Mouse (Mus musculus): ENCODE measurements around the gene Ulk4. TPM values are rescaled to one million over a fixed set of nuclear protein-coding genes. Genes with fewer than 3 reads are reported as not detected.

The Ulk4 gene
- polyA plus RNA-seq, 1 experiment from 2014 or later: 136 TPM

- 82% methylated on average over 14 of the region's 14 CpGs for WGBS
- peak; percentile 65 for DNase-seq (ENCODE audit: low spot score)
- no peaks in the 10 kb centered on the region for H3K27me3 ChIP-seq (ENCODE audit: insufficient read depth, low read length)
Measured at GRCm38 (mm10) chr9:120914877-120915459, 362.0 kb downstream of the Ulk4 start.

GRCm38 (mm10) chr9:120914429-120914828, 362.6 kb downstream of the Ulk4 start:
- no peak for TF ChIP-seq CTCF (IDR thresholded peaks at IDR 0.05; ENCODE audit: low read depth)
- peak overlapping the region; percentile 21; the same call in 1 of the 2 replicates for H3K27ac ChIP-seq

More at GRCm38 (mm10) chr9:120914877-120915459, 362.0 kb downstream of the Ulk4 start:
- Histone ChIP-seq H3K36me3 (ENCODE audit: insufficient read depth, low read length) (no peaks in the 10 kb centered on the region), H3K4me2 (ENCODE audit: low read length) (no peak overlapping the region), H3K9ac (ENCODE audit: low read depth, low read length) (no peak overlapping the region), H3K9me3 (replicated peaks; ENCODE audit: low read length) (no peaks in the 10 kb centered on the region), H3K4me3 (replicated peaks; ENCODE audit: low read depth, low read length) (no peak overlapping the region), H3K27ac (peak overlapping the region; percentile 21; the same call in 1 of the 2 replicates), H3K4me1 (replicated peaks; ENCODE audit: insufficient read depth, low read length) (peaks cover 7% of the 10 kb centered on the region; the same call in 1 of the 2 replicates)
- ATAC-seq (replicated peaks; ENCODE audit: low FRiP score, low read depth): no peak
- peak; percentile 65 for TF ChIP-seq CTCF (IDR thresholded peaks at IDR 0.05; ENCODE audit: low read depth)

DNA sequence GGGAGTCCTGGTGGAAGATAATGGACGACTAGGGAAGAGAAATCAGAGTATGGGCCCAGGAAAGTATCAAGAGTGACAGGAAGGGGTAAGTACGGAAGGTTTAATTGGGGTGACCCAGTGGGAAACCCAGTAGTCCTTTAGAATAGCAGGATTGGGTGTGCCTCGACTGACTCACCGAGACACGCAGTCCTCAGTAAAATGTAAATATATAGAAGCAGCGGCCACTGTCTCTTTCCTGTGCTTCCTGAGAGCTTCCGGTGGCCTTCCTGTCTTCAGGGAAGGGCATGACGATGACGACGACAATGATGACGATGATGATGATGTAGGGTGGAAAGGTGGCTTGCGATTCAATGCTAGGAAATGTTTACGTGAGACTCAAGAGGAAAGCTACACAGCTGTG, 363.8 kb downstream of the Ulk4 start:
- no peaks in the 10 kb centered on the region for H3K27me3 ChIP-seq (ENCODE audit: insufficient read depth, low read length)
- H3K27ac ChIP-seq: no peak overlapping the region
- no peak for ATAC-seq (replicated peaks; ENCODE audit: low FRiP score, low read depth)
- no peaks in the 10 kb centered on the region for H3K36me3 ChIP-seq (ENCODE audit: insufficient read depth, low read length)
- H3K4me2 ChIP-seq (ENCODE audit: low read length): no peak overlapping the region
- no peak for TF ChIP-seq CTCF (IDR thresholded peaks at IDR 0.05; ENCODE audit: low read depth)
- no peaks in the 10 kb centered on the region for H3K9me3 ChIP-seq (replicated peaks; ENCODE audit: low read length)
- no peak overlapping the region for H3K9ac ChIP-seq (ENCODE audit: low read depth, low read length)
- WGBS: 68% methylated on average over 13 of the region's 13 CpGs
- H3K4me3 ChIP-seq (replicated peaks; ENCODE audit: low read depth, low read length): no peak overlapping the region
- DNase-seq (ENCODE audit: low spot score): no peak
- H3K4me1 ChIP-seq (replicated peaks; ENCODE audit: insufficient read depth, low read length): no peaks in the 10 kb centered on the region

More at GRCm38 (mm10) chr9:120914429-120914828, 362.6 kb downstream of the Ulk4 start:
- DNase-seq (ENCODE audit: low spot score) (no peak), ATAC-seq (replicated peaks; ENCODE audit: low FRiP score, low read depth) (no peak)
- H3K27me3 ChIP-seq (ENCODE audit: insufficient read depth, low read length): no peaks in the 10 kb centered on the region
- 85% methylated on average over 4 of the region's 4 CpGs for WGBS
- no peaks in the 10 kb centered on the region for H3K9me3 ChIP-seq (replicated peaks; ENCODE audit: low read length)
- H3K36me3 ChIP-seq (ENCODE audit: insufficient read depth, low read length): no peaks in the 10 kb centered on the region
- peaks cover 7% of the 10 kb centered on the region; the same call in 1 of the 2 replicates for H3K4me1 ChIP-seq (replicated peaks; ENCODE audit: insufficient read depth, low read length)
- no peak overlapping the region for H3K4me3 ChIP-seq (replicated peaks; ENCODE audit: low read depth, low read length)
- no peak overlapping the region for H3K4me2 ChIP-seq (ENCODE audit: low read length)
- H3K9ac ChIP-seq (ENCODE audit: low read depth, low read length): no peak overlapping the region

DNA sequence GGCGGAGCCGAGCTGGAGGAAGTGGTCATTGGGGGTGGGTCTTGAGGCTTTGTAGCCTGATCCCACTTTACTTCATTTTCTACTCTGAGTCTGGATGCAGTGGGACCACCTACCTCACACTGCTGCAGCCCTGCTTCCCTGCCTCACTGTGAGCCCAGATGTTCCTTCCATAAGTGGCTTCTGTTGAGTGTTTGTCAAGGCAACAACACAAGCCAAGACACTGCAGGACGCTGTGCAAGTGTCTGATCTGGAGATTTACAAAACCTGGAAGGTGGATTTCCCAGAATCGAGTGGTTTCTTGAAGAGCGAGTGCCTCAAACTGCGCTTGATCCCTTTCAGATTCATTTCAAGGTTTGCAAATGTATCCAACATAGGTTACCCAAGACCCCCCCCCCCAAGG, 368.5 kb downstream of the Ulk4 start:
- H3K9ac ChIP-seq (ENCODE audit: low read depth, low read length): no peak overlapping the region
- DNase-seq (ENCODE audit: low spot score) (no peak), ATAC-seq (replicated peaks; ENCODE audit: low FRiP score, low read depth) (no peak)
- H3K4me1 ChIP-seq (replicated peaks; ENCODE audit: insufficient read depth, low read length): no peaks in the 10 kb centered on the region
- no peak overlapping the region for H3K27ac ChIP-seq
- H3K36me3 ChIP-seq (ENCODE audit: insufficient read depth, low read length): no peaks in the 10 kb centered on the region
- no peak for TF ChIP-seq CTCF (IDR thresholded peaks at IDR 0.05; ENCODE audit: low read depth)
- H3K4me2 ChIP-seq (ENCODE audit: low read length): no peak overlapping the region
- no peaks in the 10 kb centered on the region for H3K9me3 ChIP-seq (replicated peaks; ENCODE audit: low read length)
- H3K27me3 ChIP-seq (ENCODE audit: insufficient read depth, low read length): no peaks in the 10 kb centered on the region
- no peak overlapping the region for H3K4me3 ChIP-seq (replicated peaks; ENCODE audit: low read depth, low read length)
- 88% methylated on average over 6 of the region's 6 CpGs for WGBS

Small RNAs within 50 kb of the gene (microRNA-seq; reads per million reads assigned to microRNA genes)
- gene Mir7090: not detected

Other genes starting within 250 kb of the Ulk4 start
- gene Trak1, start 20.3 kb upstream of the Ulk4 start, polyA plus RNA-seq (2015; fragmentation: Nextera tagmentation; extraction: Ambion mirVana): 11.6 and 13.0 TPM in 2 replicates
- 13.0 and 14.0 TPM in 2 replicates for gene Cck, start 218.5 kb upstream of the Ulk4 start, polyA plus RNA-seq (2015; fragmentation: Nextera tagmentation; extraction: Ambion mirVana)

All from kidney, postnatal 0 days (tissue).